Mouse (Mus musculus): Measurements from ENCODE around the gene Gc. TPM values are rescaled to one million over a fixed set of nuclear protein-coding genes. Genes with fewer than 3 reads are reported as not detected.

Gene Gc
- polyA plus RNA-seq, 1 experiment: not detected

DNA sequence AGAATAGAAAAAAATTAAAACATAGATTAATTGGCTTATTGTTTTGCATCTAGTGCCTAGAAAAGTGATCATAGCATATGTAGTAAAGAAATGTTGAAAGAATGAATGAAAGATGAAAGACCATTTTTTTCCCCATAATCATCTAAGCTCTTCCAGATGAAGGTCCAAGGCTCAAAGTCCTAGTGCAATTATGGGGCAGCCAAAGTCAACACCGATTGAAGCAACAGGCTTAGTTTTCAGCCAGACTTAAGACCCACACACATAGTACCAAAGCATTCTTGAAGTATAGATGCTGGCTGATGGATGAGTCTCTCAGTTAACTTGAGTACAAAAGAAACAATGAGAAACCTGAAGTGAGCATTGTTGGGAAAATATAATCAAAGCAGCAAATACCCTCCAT is 9.3 kb upstream of the Gc start:
- Histone ChIP-seq H3K4me2 (ENCODE audit: low read depth) (no peak overlapping the region), H3K79me2 (ENCODE audit: control insufficient read depth, insufficient read depth) (no peaks in the 10 kb centered on the region)

DNA sequence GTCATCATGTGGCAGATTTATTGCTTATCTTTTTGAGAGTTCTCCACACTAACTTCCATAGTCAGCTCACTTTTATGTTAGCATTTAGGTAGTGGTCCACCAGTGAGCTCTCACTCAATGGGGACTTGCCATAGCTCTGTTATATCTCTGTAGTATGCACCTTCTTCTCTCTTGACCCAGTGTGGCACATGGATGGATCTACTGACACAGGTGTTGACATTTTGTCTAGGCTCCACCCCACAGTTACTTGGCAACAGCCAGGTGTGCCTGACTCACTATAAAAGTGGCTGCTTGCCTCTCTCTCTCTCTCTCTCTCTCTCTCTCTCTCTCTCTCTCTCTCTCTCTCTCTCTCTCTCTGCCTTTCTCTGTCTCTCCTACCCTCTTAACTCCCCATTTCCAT is 8.6 kb upstream of the Gc start:
- TF ChIP-seq TCF12 (IDR thresholded peaks at IDR 0.05; ENCODE audit: insufficient read depth, poor library complexity, severe bottlenecking) (no peak), TCF3 (IDR thresholded peaks at IDR 0.05; ENCODE audit: insufficient read length, low read depth) (no peak), USF1 (IDR thresholded peaks at IDR 0.05; ENCODE audit: low read depth) (no peak), CEBPB (IDR thresholded peaks at IDR 0.05; ENCODE audit: insufficient read depth, poor library complexity, severe bottlenecking) (no peak), POLR2AphosphoS2 (IDR thresholded peaks at IDR 0.05; ENCODE audit: insufficient read length, low read depth) (no peak), MAX (IDR thresholded peaks at IDR 0.05; ENCODE audit: low read depth) (no peak), E2F4 (IDR thresholded peaks at IDR 0.05; ENCODE audit: insufficient read depth) (no peak), SRF (IDR thresholded peaks at IDR 0.05; ENCODE audit: control insufficient read depth, insufficient read length, low read depth) (no peak), REST (IDR thresholded peaks at IDR 0.05; ENCODE audit: insufficient read depth, insufficient read length) (no peak), POLR2A (IDR thresholded peaks at IDR 0.05; ENCODE audit: insufficient read length, low read depth) (no peak), MYOD1 (IDR thresholded peaks at IDR 0.05; ENCODE audit: control insufficient read depth in 1 of 3, insufficient read length in 2 of 3, low read depth in 2 of 3) (no peak), MYOG (IDR thresholded peaks at IDR 0.05; ENCODE audit: control insufficient read depth in 1 of 3, insufficient read depth in 1 of 3, insufficient read length in 2 of 3, low read depth in 2 of 3) (no peak)
- Histone ChIP-seq H3K27me3 (ENCODE audit: control insufficient read depth, insufficient read depth, insufficient read length) (no peaks in the 10 kb centered on the region), H3K79me2 (ENCODE audit: control insufficient read depth, insufficient read depth) (no peaks in the 10 kb centered on the region), H3K4me3 (no peak overlapping the region), H3K4me2 (ENCODE audit: low read depth) (no peak overlapping the region), H3ac (ENCODE audit: control insufficient read depth, insufficient read length) (no peak overlapping the region), H3K36me3 (ENCODE audit: control insufficient read depth, insufficient read depth) (no peaks in the 10 kb centered on the region)

More for the DNA sequence above, 9.3 kb upstream of the Gc start:
- H3ac ChIP-seq (ENCODE audit: control insufficient read depth, insufficient read length): no peak overlapping the region
- TF ChIP-seq E2F4 (IDR thresholded peaks at IDR 0.05; ENCODE audit: insufficient read depth) (no peak), CEBPB (IDR thresholded peaks at IDR 0.05; ENCODE audit: insufficient read depth, poor library complexity, severe bottlenecking) (no peak), SRF (IDR thresholded peaks at IDR 0.05; ENCODE audit: control insufficient read depth, insufficient read length, low read depth) (no peak), MYOD1 (IDR thresholded peaks at IDR 0.05; ENCODE audit: control insufficient read depth in 1 of 3, insufficient read length in 2 of 3, low read depth in 2 of 3) (no peak), POLR2A (IDR thresholded peaks at IDR 0.05; ENCODE audit: insufficient read length, low read depth) (no peak), TCF3 (IDR thresholded peaks at IDR 0.05; ENCODE audit: insufficient read length, low read depth) (no peak), REST (IDR thresholded peaks at IDR 0.05; ENCODE audit: insufficient read depth, insufficient read length) (no peak), POLR2AphosphoS2 (IDR thresholded peaks at IDR 0.05; ENCODE audit: insufficient read length, low read depth) (no peak), MAX (IDR thresholded peaks at IDR 0.05; ENCODE audit: low read depth) (no peak), TCF12 (IDR thresholded peaks at IDR 0.05; ENCODE audit: insufficient read depth, poor library complexity, severe bottlenecking) (no peak), USF1 (IDR thresholded peaks at IDR 0.05; ENCODE audit: low read depth) (no peak)
- no peak overlapping the region for H3K4me3 ChIP-seq
- H3K36me3 ChIP-seq (ENCODE audit: control insufficient read depth, insufficient read depth): no peaks in the 10 kb centered on the region
- no peaks in the 10 kb centered on the region for H3K27me3 ChIP-seq (ENCODE audit: control insufficient read depth, insufficient read depth, insufficient read length)

DNA sequence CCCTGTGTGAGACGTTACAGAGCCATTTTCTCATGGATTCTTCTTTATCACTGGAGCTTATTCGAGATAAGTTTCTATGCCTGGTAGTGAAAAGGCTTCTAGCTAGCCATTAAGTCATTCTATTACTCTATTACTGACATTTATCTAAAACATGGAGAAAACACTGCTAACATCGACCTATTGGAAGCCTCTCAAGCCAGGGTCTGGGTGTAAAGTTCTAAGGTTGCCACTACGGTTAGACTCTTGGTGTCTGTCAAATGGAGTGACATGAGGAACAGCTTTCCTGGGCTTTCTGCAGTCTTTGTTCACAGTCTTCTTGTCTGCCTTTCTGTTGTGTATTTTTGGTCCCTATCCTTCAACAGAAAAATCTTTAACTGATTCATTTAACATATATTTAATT is 4.1 kb upstream of the Gc start:
- no peak overlapping the region for H3K4me2 ChIP-seq (ENCODE audit: low read depth)
- H3K36me3 ChIP-seq (ENCODE audit: control insufficient read depth, insufficient read depth): no peaks in the 10 kb centered on the region
- H3ac ChIP-seq (ENCODE audit: control insufficient read depth, insufficient read length): no peak overlapping the region
- no peak overlapping the region for H3K4me3 ChIP-seq
- no peak for TF ChIP-seq TCF3 (IDR thresholded peaks at IDR 0.05; ENCODE audit: insufficient read length, low read depth)
- H3K27me3 ChIP-seq (ENCODE audit: control insufficient read depth, insufficient read depth, insufficient read length): no peaks in the 10 kb centered on the region
- no peaks in the 10 kb centered on the region for H3K79me2 ChIP-seq (ENCODE audit: control insufficient read depth, insufficient read depth)

DNA sequence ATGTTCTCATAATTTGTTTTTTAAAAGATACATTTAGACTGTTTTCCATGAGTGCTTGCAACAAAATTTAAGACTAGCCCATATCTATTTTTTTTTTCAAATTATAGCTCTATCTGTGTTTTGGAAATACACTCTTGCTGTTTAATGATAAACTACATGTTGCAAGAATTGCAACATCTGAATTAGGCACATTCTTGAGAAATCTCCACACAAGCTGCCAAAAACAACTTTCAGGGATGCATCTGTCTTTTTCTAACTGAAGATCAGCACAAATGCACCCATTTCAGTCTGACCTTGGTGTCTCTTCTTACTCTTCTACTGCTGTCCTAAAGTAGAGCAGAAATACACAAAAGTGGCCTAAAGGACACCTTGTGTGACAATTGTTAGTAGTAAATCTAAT is 1.9 kb upstream of the Gc start:
- TF ChIP-seq POLR2A (IDR thresholded peaks at IDR 0.05; ENCODE audit: insufficient read length, low read depth) (no peak), MYOG (IDR thresholded peaks at IDR 0.05; ENCODE audit: control insufficient read depth in 1 of 3, insufficient read depth in 1 of 3, insufficient read length in 2 of 3, low read depth in 2 of 3) (no peak), SRF (IDR thresholded peaks at IDR 0.05; ENCODE audit: control insufficient read depth, insufficient read length, low read depth) (no peak), TCF3 (IDR thresholded peaks at IDR 0.05; ENCODE audit: insufficient read length, low read depth) (no peak), MYOD1 (IDR thresholded peaks at IDR 0.05; ENCODE audit: control insufficient read depth in 1 of 3, insufficient read length in 2 of 3, low read depth in 2 of 3) (no peak), USF1 (IDR thresholded peaks at IDR 0.05; ENCODE audit: low read depth) (no peak), CEBPB (IDR thresholded peaks at IDR 0.05; ENCODE audit: insufficient read depth, poor library complexity, severe bottlenecking) (no peak), E2F4 (IDR thresholded peaks at IDR 0.05; ENCODE audit: insufficient read depth) (no peak), TCF12 (IDR thresholded peaks at IDR 0.05; ENCODE audit: insufficient read depth, poor library complexity, severe bottlenecking) (no peak), POLR2AphosphoS2 (IDR thresholded peaks at IDR 0.05; ENCODE audit: insufficient read length, low read depth) (no peak), REST (IDR thresholded peaks at IDR 0.05; ENCODE audit: insufficient read depth, insufficient read length) (no peak), MAX (IDR thresholded peaks at IDR 0.05; ENCODE audit: low read depth) (no peak)
- Histone ChIP-seq H3ac (ENCODE audit: control insufficient read depth, insufficient read length) (no peak overlapping the region), H3K79me2 (ENCODE audit: control insufficient read depth, insufficient read depth) (no peaks in the 10 kb centered on the region), H3K36me3 (ENCODE audit: control insufficient read depth, insufficient read depth) (no peaks in the 10 kb centered on the region), H3K4me3 (no peak overlapping the region), H3K27me3 (ENCODE audit: control insufficient read depth, insufficient read depth, insufficient read length) (no peaks in the 10 kb centered on the region), H3K4me2 (ENCODE audit: low read depth) (no peak overlapping the region)

DNA sequence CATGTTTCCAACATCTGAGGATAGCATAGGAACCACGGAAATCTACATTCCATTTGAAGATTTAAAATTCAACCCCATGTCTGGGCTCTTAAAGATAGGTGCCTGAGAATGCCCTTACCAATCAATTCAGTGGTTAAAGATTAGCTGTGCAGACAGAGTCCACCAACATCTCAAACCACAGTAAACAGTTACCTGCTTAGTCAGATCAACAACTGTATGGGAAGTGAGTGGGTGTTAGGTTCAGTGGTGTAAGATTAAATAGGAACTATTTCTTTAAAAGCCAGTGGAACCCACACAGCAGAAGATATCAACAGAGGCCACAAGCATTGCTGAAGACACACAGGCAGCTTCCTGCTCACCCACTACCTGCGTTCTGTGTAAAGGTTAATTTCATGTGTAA is 1.3 kb upstream of the Gc start:
- H3K36me3 ChIP-seq (ENCODE audit: control insufficient read depth, insufficient read depth): no peaks in the 10 kb centered on the region
- no peaks in the 10 kb centered on the region for H3K79me2 ChIP-seq (ENCODE audit: control insufficient read depth, insufficient read depth)
- TF ChIP-seq MAX (IDR thresholded peaks at IDR 0.05; ENCODE audit: low read depth) (no peak), USF1 (IDR thresholded peaks at IDR 0.05; ENCODE audit: low read depth) (no peak), MYOD1 (IDR thresholded peaks at IDR 0.05; ENCODE audit: control insufficient read depth in 1 of 3, insufficient read length in 2 of 3, low read depth in 2 of 3) (no peak), TCF3 (IDR thresholded peaks at IDR 0.05; ENCODE audit: insufficient read length, low read depth) (no peak), E2F4 (IDR thresholded peaks at IDR 0.05; ENCODE audit: insufficient read depth) (no peak), CEBPB (IDR thresholded peaks at IDR 0.05; ENCODE audit: insufficient read depth, poor library complexity, severe bottlenecking) (no peak), SRF (IDR thresholded peaks at IDR 0.05; ENCODE audit: control insufficient read depth, insufficient read length, low read depth) (no peak), POLR2A (IDR thresholded peaks at IDR 0.05; ENCODE audit: insufficient read length, low read depth) (no peak), TCF12 (IDR thresholded peaks at IDR 0.05; ENCODE audit: insufficient read depth, poor library complexity, severe bottlenecking) (no peak), REST (IDR thresholded peaks at IDR 0.05; ENCODE audit: insufficient read depth, insufficient read length) (no peak), MYOG (IDR thresholded peaks at IDR 0.05; ENCODE audit: control insufficient read depth in 1 of 3, insufficient read depth in 1 of 3, insufficient read length in 2 of 3, low read depth in 2 of 3) (no peak), POLR2AphosphoS2 (IDR thresholded peaks at IDR 0.05; ENCODE audit: insufficient read length, low read depth) (no peak)
- no peak overlapping the region for H3ac ChIP-seq (ENCODE audit: control insufficient read depth, insufficient read length)
- H3K4me3 ChIP-seq: no peak overlapping the region
- no peaks in the 10 kb centered on the region for H3K27me3 ChIP-seq (ENCODE audit: control insufficient read depth, insufficient read depth, insufficient read length)
- H3K4me2 ChIP-seq (ENCODE audit: low read depth): no peak overlapping the region

Data from myocyte (in vitro differentiated cells).